Mouse (Mus musculus): ENCODE measurements at regions not wholly inside any gene's neighbourhood (a gene's known extent, or its start where the extent isn't known, plus 50 kb on each side); places are given as distances from the start of the nearest gene placed in this dataset.

- TF ChIP-seq CTCF (IDR thresholded peaks at IDR 0.05 in 2 of 3, conservative IDR thresholded peaks at IDR 0.05 in 1 of 3; ENCODE audit: control insufficient read depth in 1 of 3, insufficient read depth in 1 of 3, low read depth in 2 of 3, low read length in 3 of 3, poor library complexity in 1 of 3, severe bottlenecking in 1 of 3) (no peak), USF1 (IDR thresholded peaks at IDR 0.05; ENCODE audit: low read depth, low read length) (no peak), POLR2A (IDR thresholded peaks at IDR 0.05; ENCODE audit: control insufficient read depth in 1 of 2, insufficient read depth in 1 of 2, low read depth in 1 of 2, low read length in 2 of 2, poor library complexity in 1 of 2) (no peak), E2F4 (IDR thresholded peaks at IDR 0.05; ENCODE audit: borderline replicate concordance, low read depth, low read length) (no peak), CHD1 (IDR thresholded peaks at IDR 0.05; ENCODE audit: low read depth, low read length) (no peak), CHD2 (IDR thresholded peaks at IDR 0.05; ENCODE audit: low read length) (no peak), GATA1 (IDR thresholded peaks at IDR 0.05; ENCODE audit: low read depth, low read length) (no peak), ZNF384 (IDR thresholded peaks at IDR 0.05; ENCODE audit: low read depth, low read length) (no peak), HCFC1 (IDR thresholded peaks at IDR 0.05; ENCODE audit: low read depth, low read length) (no peak), TAL1 (IDR thresholded peaks at IDR 0.05; ENCODE audit: low read length) (no peak), NELFE (IDR thresholded peaks at IDR 0.05; ENCODE audit: low read depth, low read length) (no peak), MEF2A (IDR thresholded peaks at IDR 0.05; ENCODE audit: extremely low read depth, insufficient replicate concordance, low read depth, low read length, poor library complexity, severe bottlenecking) (no peak)
These were observed 119.4 kb downstream of the Tmem182 start for GRCm38 (mm10) chr1:40924780-40925179.
